12 mouse cellular contexts compared by ENCODE assay signal in the genomic region with DNA sequence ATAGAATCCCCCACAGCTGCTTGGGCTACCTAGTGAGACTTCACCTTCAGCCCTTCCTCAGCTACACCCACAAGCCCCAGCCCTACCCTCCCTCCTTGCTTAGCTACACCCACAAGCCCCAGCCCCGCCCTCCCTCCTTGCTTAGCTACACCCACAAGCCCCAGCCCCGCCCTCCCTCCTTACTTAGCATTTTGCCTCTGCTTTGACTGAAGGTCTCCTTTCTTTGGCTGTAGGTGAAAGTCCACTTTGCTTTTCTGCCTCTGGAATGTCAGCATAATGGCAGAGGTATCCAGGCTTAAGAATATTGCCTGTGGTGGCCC. TPM values are rescaled to one million over a fixed set of nuclear protein-coding genes. Genes with fewer than 3 reads are reported as not detected.
DNase-seq lines count a peak whose midpoint lies in the region; ATAC-seq and TF ChIP-seq lines count a peak whose summit lies in the region.
"Had no signal": no experiment of that assay in that cellular context is flagged by ENCODE, and none has a peak within 500 bp of the region (broad histone marks: within the 10 kb centered on the region; RNA-seq: fewer than 3 reads in every experiment).

No protein-coding gene starts in this region.

- no peaks in the 10 kb centered on the region for H3K9me3 ChIP-seq in lung, embryonic 14.5 days (ENCODE audit: low read depth, low read length)
- H3K9me3 ChIP-seq in stomach, embryonic 14.5 days (ENCODE audit: control insufficient read depth, low read depth, low read length), result no peaks in the 10 kb centered on the region
- no peaks in the 10 kb centered on the region for H3K9me3 ChIP-seq in forebrain, embryonic 15.5 days
- H3K9me3 ChIP-seq: G1E; neural tube, embryonic 15.5 days had no signal

- no peaks in the 10 kb centered on the region for H3K36me3 ChIP-seq in lung, embryonic 14.5 days (ENCODE audit: insufficient read depth)
- H3K36me3 ChIP-seq in stomach, embryonic 14.5 days (ENCODE audit: control insufficient read depth, insufficient read depth, low read length), result no peaks in the 10 kb centered on the region
- H3K36me3 ChIP-seq in forebrain, embryonic 15.5 days, result no peaks in the 10 kb centered on the region
- H3K36me3 ChIP-seq: G1E; neural tube, embryonic 15.5 days had no signal

- H3K4me1 ChIP-seq in lung, embryonic 14.5 days (ENCODE audit: insufficient read depth), result no peaks in the 10 kb centered on the region
- H3K4me1 ChIP-seq in stomach, embryonic 14.5 days (ENCODE audit: control insufficient read depth, insufficient read depth, low read length), result peaks cover 10% of the 10 kb centered on the region; the same call in 1 of the 2 replicates
- H3K4me1 ChIP-seq in forebrain, embryonic 15.5 days, result no peaks in the 10 kb centered on the region

- no peak for DNase-seq in lung, embryonic 14.5 days
- no peak for DNase-seq in lung, postnatal 10 days
- DNase-seq in embryo, embryonic 11 days, result peak; percentile 44
- DNase-seq in kidney, postnatal 10 days, result peak; percentile 77
- no peak for DNase-seq in frontal cortex, postnatal 10 days (ENCODE audit: low spot score in 2 of 2)
- DNase-seq: heart, adult 18-20 months had no signal

- no peak overlapping the region for H3K9ac ChIP-seq in lung, embryonic 14.5 days
- H3K9ac ChIP-seq in stomach, embryonic 14.5 days (replicated peaks; ENCODE audit: low read depth, low read length), result no peak overlapping the region
- H3K9ac ChIP-seq in forebrain, embryonic 15.5 days (replicated peaks), result no peak overlapping the region
- H3K9ac ChIP-seq: neural tube, embryonic 15.5 days had no signal

- TF ChIP-seq CTCF in lung, embryonic 14.5 days (IDR thresholded peaks at IDR 0.05; ENCODE audit: low read depth), result no peak

- no peaks in the 10 kb centered on the region for H3K27me3 ChIP-seq in lung, embryonic 14.5 days (ENCODE audit: insufficient read depth, low read length)
- no peaks in the 10 kb centered on the region for H3K27me3 ChIP-seq in stomach, embryonic 14.5 days (ENCODE audit: control insufficient read depth, insufficient read depth, low read length)
- no peaks in the 10 kb centered on the region for H3K27me3 ChIP-seq in forebrain, embryonic 15.5 days
- H3K27me3 ChIP-seq: neural tube, embryonic 15.5 days had no signal

- no peak overlapping the region for H3K4me2 ChIP-seq in lung, embryonic 14.5 days
- no peak overlapping the region for H3K4me2 ChIP-seq in stomach, embryonic 14.5 days (replicated peaks; ENCODE audit: low read depth, low read length)
- H3K4me2 ChIP-seq in forebrain, embryonic 15.5 days (replicated peaks), result no peak overlapping the region
- H3K4me2 ChIP-seq: neural tube, embryonic 15.5 days had no signal

- no peak overlapping the region for H3K27ac ChIP-seq in lung, embryonic 14.5 days (ENCODE audit: low read depth)
- peak overlapping the region; percentile 48; the same call in 1 of the 2 replicates for H3K27ac ChIP-seq in stomach, embryonic 14.5 days (ENCODE audit: low read length)
- no peak overlapping the region for H3K27ac ChIP-seq in forebrain, embryonic 15.5 days (replicated peaks)
- H3K27ac ChIP-seq: layer of hippocampus, adult 2 months; neural tube, embryonic 15.5 days had no signal

- no peak overlapping the region for H3K4me3 ChIP-seq in lung, embryonic 14.5 days (ENCODE audit: low read depth, low read length)
- no peak overlapping the region for H3K4me3 ChIP-seq in stomach, embryonic 14.5 days (ENCODE audit: low read depth, low read length)
- no peak overlapping the region for H3K4me3 ChIP-seq in forebrain, embryonic 15.5 days
- H3K4me3 ChIP-seq: layer of hippocampus, adult 2 months; neural tube, embryonic 15.5 days had no signal

- 6% methylated on average over 2 of the region's 2 CpGs for WGBS in lung, embryonic 14.5 days
- 5% methylated on average over 2 of the region's 2 CpGs for WGBS in stomach, embryonic 14.5 days
- 29% methylated on average over 2 of the region's 2 CpGs for WGBS in forebrain, embryonic 15.5 days

- ATAC-seq in lung, embryonic 14.5 days (ENCODE audit: insufficient read depth), result peak; percentile 82; the same call in 1 of the 2 replicates
- ATAC-seq in stomach, embryonic 14.5 days (ENCODE audit: insufficient number of reproducible peaks, insufficient read depth, low FRiP score, low read depth), result peak; percentile 90
- ATAC-seq in forebrain, embryonic 15.5 days (replicated peaks), result no peak
- no peak for ATAC-seq in activated CD4-positive, CD25-positive, alpha-beta regulatory T cell, adult 4 months

RNA-seq across cellular contexts. Expression of a gene that starts 14.6 kb away (rescaled TPM):
- polyA plus RNA-seq in lung, embryonic 14.5 days (2014; fragmentation: Nextera tagmentation; extraction: Ambion mirVana), result not detected in 2 replicates
- polyA plus RNA-seq in stomach, embryonic 14.5 days (2014; fragmentation: Nextera tagmentation; extraction: Ambion mirVana), result 0.09 and 0.67 TPM in 2 replicates
- 0.26 and 0.33 TPM in 2 replicates for polyA plus RNA-seq in forebrain, embryonic 15.5 days (2015; fragmentation: Nextera tagmentation; extraction: Ambion mirVana)
- polyA plus RNA-seq in activated CD4-positive, CD25-positive, alpha-beta regulatory T cell, adult 4 months (2017; shearing (Covaris generic)), result not detected
- polyA plus RNA-seq: G1E had no signal

Comparison
In these comparisons a context has a peak if more than half of its experiments do, and no peak if none do; other contexts are left out.
1. ATAC-seq: peak in lung, embryonic 14.5 days (single experiment) and stomach, embryonic 14.5 days (single experiment); none in forebrain, embryonic 15.5 days (single experiment) and activated CD4-positive, CD25-positive, alpha-beta regulatory T cell, adult 4 months (single experiment).
2. DNase-seq: peak in embryo, embryonic 11 days (single experiment) and kidney, postnatal 10 days (single experiment); none in lung, embryonic 14.5 days (single experiment), lung, postnatal 10 days (single experiment) and frontal cortex, postnatal 10 days (0 of 2).